Mouse (Mus musculus): Measurements from ENCODE around the gene Gm17571. TPM values are rescaled to one million over a fixed set of nuclear protein-coding genes. Genes with fewer than 3 reads are reported as not detected.

Gene Gm17571
- total RNA-seq, 1 experiment from 2014 or later = not detected

Other genes starting within 250 kb of the Gm17571 start
- 22.5 and 25.8 TPM in 2 replicates for gene Jrkl, start 200.9 kb downstream of the Gm17571 start, total RNA-seq (2017)
- gene Ccdc82, start 199.8 kb downstream of the Gm17571 start, total RNA-seq (2017) = 65.8 and 72.5 TPM in 2 replicates
- gene Maml2, start 148.8 kb downstream of the Gm17571 start, total RNA-seq (2017) = 16.0 and 17.7 TPM in 2 replicates

All from neutrophil, adult 5-6 weeks (primary cell).